Mouse (Mus musculus) lung, postnatal 0 days (tissue): ENCODE results near the gene Cplx2. TPM values are rescaled to one million over a fixed set of nuclear protein-coding genes. Genes with fewer than 3 reads are reported as not detected.

Experiments
- ATAC-seq: fragments of 200-750 bp; cut with Nextera tagmentation; 2 replicates; pipeline ENCODE4 v1.8.0; 2017; ENCODE audit warnings: moderate library complexity
- DNase-seq: peaks from one replicate; pipeline ENCODE4 v3.0.0-alpha.2; 2016; ENCODE audit warnings: low spot score
- H3K27ac ChIP-seq: fragments of 300-500 bp; sonication (generic); 2 replicates; pipeline ENCODE4 v1.5.1; 2014; ENCODE audit warnings: antibody characterized with exemption, mild to moderate bottlenecking, low read length, mixed read lengths
- H3K27me3 ChIP-seq: fragments of 300-500 bp; sonication (generic); replicated peaks from 2 replicates; pipeline ENCODE4 v1.6.1; 2014; ENCODE audit warnings: low read length, mixed read lengths; ENCODE audit not compliant: insufficient read depth
- H3K36me3 ChIP-seq: fragments of 300-500 bp; sonication (generic); 2 replicates; pipeline ENCODE4 v1.6.1; 2014; ENCODE audit warnings: low read length, mixed read lengths; ENCODE audit not compliant: insufficient read depth
- H3K4me1 ChIP-seq: fragments of 300-500 bp; sonication (generic); 2 replicates; pipeline ENCODE4 v1.6.1; 2014; ENCODE audit warnings: antibody characterized with exemption, low read depth, low read length, mixed read lengths; ENCODE audit not compliant: insufficient read depth
- H3K4me2 ChIP-seq: fragments of 300-500 bp; sonication (generic); replicated peaks from 2 replicates; pipeline ENCODE4 v1.6.1; 2014; ENCODE audit warnings: low read depth, mild to moderate bottlenecking, low read length, moderate library complexity, mixed read lengths
- H3K4me3 ChIP-seq: fragments of 300-500 bp; sonication (generic); 2 replicates; pipeline ENCODE4 v1.5.1; 2014; ENCODE audit warnings: low read depth, low read length
- H3K9ac ChIP-seq: fragments of 300-500 bp; sonication (generic); replicated peaks from 2 replicates; pipeline ENCODE4 v1.6.1; 2014; ENCODE audit warnings: low read depth, mild to moderate bottlenecking
- H3K9me3 ChIP-seq: fragments of 300-500 bp; sonication (generic); 2 replicates; pipeline ENCODE4 v1.6.1; 2016; ENCODE audit warnings: low read length, mixed read lengths
- CTCF ChIP-seq: IDR thresholded peaks from 2 replicates; pipeline ENCODE4 v1.5.1; 2016; ENCODE audit warnings: antibody characterized with exemption, mild to moderate bottlenecking
- EP300 ChIP-seq: IDR thresholded peaks from 2 replicates; pipeline ENCODE4 v1.6.1; 2016; ENCODE audit warnings: antibody characterized with exemption, mild to moderate bottlenecking, control low read depth
- WGBS: fragments of 180-500 bp; shearing (Covaris S2); extraction: QIAGEN DNeasy Blood & Tissue Kit; methylation state at CpG from one replicate; pipeline ENCODE4 v1.1.7; 2014; 5-methylcytosine and 5-hydroxymethylcytosine counted together
- polyA plus RNA-seq: library from polyadenylated mRNA; unstranded; fragments of >200 nt; fragmentation: Nextera tagmentation; extraction: Ambion mirVana; gene quantifications from 2 replicates; pipeline ENCODE4 v1.2.1, GENCODE M21; 2015

The Cplx2 gene
- polyA plus RNA-seq, 1 experiment from 2014 or later: 3.1 TPM

DNA sequence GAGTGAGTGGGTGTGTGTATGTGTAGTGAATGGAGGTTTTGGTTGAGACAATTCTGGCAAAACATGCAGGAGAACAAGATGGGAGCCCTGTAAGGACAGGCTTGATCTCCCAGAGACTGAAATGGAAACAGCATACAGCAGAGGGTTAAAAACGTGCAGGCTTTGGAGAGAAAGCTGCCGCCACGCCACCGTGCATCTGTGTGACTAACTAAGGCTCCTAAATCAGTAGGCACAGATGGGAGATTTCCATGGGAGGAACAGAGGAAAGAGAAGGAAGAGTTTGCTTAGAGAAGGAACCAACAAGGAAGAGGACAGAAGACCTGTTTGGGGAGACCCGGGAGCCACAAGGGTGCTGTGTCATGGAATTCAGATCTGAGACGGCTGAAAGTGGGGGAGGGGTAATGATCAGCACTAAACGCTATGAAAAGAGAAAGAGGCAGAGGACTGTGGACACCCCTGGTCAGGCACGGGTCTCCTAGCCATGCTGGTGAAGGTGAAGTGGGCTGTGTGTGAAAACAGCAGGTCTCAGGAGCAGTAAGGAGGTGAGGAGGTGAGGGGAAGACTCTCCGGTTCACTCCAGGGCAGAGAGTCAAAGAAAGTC is 3.1 kb downstream of the Cplx2 start:
- no peak overlapping the region for H3K4me2 ChIP-seq
- H3K27ac ChIP-seq: no peak overlapping the region
- no peak overlapping the region for H3K9ac ChIP-seq
- no peak overlapping the region for H3K4me3 ChIP-seq
- H3K9me3 ChIP-seq: no peaks in the 10 kb centered on the region
- peaks cover 9% of the 10 kb centered on the region for H3K27me3 ChIP-seq
- TF ChIP-seq CTCF (no peak), EP300 (no peak)
- H3K4me1 ChIP-seq: 0 out of 2 replicates have a peak, but pooled peaks cover 3% of the 10 kb centered on the region
- no peaks in the 10 kb centered on the region for H3K36me3 ChIP-seq
- 49% methylated on average over 9 of the region's 9 CpGs for WGBS
- DNase-seq (no peak), ATAC-seq (no peak)

- 37% methylated on average over 11 of the region's 11 CpGs for WGBS
- H3K4me2 ChIP-seq: no peak overlapping the region
- H3K9me3 ChIP-seq: no peaks in the 10 kb centered on the region
- TF ChIP-seq CTCF (no peak), EP300 (no peak)
- no peak overlapping the region for H3K27ac ChIP-seq
- peaks cover 9% of the 10 kb centered on the region; the same call in 1 of the 2 replicates for H3K27me3 ChIP-seq
- H3K36me3 ChIP-seq: no peaks in the 10 kb centered on the region
- 0 out of 2 replicates have a peak, but pooled peaks cover 3% of the 10 kb centered on the region for H3K4me1 ChIP-seq
- no peak overlapping the region for H3K9ac ChIP-seq
- ATAC-seq (no peak), DNase-seq (no peak)
- no peak overlapping the region for H3K4me3 ChIP-seq
These were observed 4.6 kb downstream of the Cplx2 start for GRCm38 (mm10) chr13:54375497-54376495.

DNA sequence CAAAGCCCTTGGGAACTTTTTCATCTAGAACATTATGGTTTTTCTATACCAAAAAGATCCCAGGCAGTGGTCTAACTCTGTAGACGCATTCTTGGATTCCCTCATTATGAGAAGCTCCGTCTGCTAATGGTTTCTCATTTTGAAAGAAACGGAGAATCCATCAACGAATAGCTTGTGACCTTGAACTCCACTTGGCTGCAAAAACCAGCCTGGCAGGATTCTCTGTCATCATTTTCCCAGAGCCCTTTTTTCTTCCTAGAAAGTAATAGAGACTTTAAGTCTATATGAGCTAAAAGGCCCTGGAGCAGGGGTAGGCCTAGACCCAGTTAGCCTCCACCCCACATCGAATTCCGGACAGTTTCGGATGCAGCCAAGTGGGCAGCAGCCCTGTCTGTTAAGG is 5.6 kb downstream of the Cplx2 start:
- Histone ChIP-seq H3K4me1 (no peaks in the 10 kb centered on the region), H3K4me3 (no peak overlapping the region), H3K4me2 (no peak overlapping the region), H3K27ac (no peak overlapping the region), H3K9me3 (no peaks in the 10 kb centered on the region), H3K36me3 (no peaks in the 10 kb centered on the region), H3K9ac (no peak overlapping the region), H3K27me3 (peaks cover 8% of the 10 kb centered on the region; the same call in 1 of the 2 replicates)
- no peak for DNase-seq
- ATAC-seq: no peak
- TF ChIP-seq CTCF: no peak
- no peak for TF ChIP-seq EP300
- 57% methylated on average over 7 of the region's 7 CpGs for WGBS

DNA sequence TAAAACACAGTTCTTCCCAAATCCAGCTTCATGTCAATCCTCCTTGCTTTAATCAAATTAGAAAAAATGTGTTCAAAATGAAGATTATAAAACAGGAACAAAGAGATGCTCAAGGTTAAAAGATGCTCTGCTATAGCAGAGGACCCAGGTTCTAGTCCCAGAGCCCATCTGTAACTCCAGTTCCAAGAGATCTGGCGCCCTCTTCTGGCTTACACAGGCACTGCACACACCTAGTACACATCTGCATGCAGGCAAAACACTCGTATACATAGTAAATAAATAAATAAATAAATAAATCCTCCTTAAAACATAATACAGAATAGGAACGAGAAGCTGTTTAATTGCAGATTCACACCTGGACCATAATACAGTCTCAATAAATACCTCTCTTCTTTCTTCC is 6.9 kb downstream of the Cplx2 start:
- H3K9ac ChIP-seq: no peak overlapping the region
- 71% methylated on average over 3 of the region's 3 CpGs for WGBS
- H3K4me1 ChIP-seq: no peaks in the 10 kb centered on the region
- no peak overlapping the region for H3K4me3 ChIP-seq
- no peaks in the 10 kb centered on the region for H3K27me3 ChIP-seq
- no peaks in the 10 kb centered on the region for H3K36me3 ChIP-seq
- ATAC-seq: no peak
- no peaks in the 10 kb centered on the region for H3K9me3 ChIP-seq
- TF ChIP-seq CTCF (peak; percentile 39), EP300 (no peak)
- H3K27ac ChIP-seq: no peak overlapping the region
- no peak overlapping the region for H3K4me2 ChIP-seq
- no peak for DNase-seq

DNA sequence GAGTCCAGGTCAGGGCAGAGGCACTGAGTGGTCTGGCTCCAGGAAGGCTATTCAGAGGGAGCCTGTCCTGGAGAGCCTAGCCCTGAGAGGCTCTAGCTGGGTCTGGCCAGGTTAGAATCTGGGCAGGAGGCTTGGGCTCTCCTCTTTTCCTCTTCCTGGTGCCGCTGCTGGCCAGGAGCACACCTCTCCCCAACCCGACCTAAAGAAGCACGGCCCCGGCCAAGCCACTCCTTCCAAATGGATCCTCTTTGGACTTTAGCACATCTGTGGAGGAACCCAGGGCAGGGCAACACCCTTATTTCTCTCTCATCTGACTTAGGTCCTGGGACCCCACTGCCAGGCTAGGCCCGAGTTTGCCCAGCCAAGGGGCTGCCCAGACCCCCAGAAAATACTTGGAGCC is 9.3 kb downstream of the Cplx2 start:
- H3K36me3 ChIP-seq: no peaks in the 10 kb centered on the region
- no peaks in the 10 kb centered on the region for H3K4me1 ChIP-seq
- H3K9ac ChIP-seq: no peak overlapping the region
- ATAC-seq (no peak), DNase-seq (no peak)
- H3K4me3 ChIP-seq: no peak overlapping the region
- no peaks in the 10 kb centered on the region for H3K27me3 ChIP-seq
- WGBS: 81% methylated on average over 5 of the region's 5 CpGs
- TF ChIP-seq EP300 (no peak), CTCF (no peak)
- H3K4me2 ChIP-seq: no peak overlapping the region
- H3K9me3 ChIP-seq: no peaks in the 10 kb centered on the region
- no peak overlapping the region for H3K27ac ChIP-seq

GRCm38 (mm10) chr13:54381396-54381795 is 10.2 kb downstream of the Cplx2 start:
- H3K4me2 ChIP-seq: no peak overlapping the region
- ATAC-seq: no peak
- H3K4me1 ChIP-seq: no peaks in the 10 kb centered on the region
- H3K9ac ChIP-seq: no peak overlapping the region
- no peak overlapping the region for H3K27ac ChIP-seq
- no peaks in the 10 kb centered on the region for H3K36me3 ChIP-seq
- no peak for DNase-seq
- H3K9me3 ChIP-seq: no peaks in the 10 kb centered on the region
- no peaks in the 10 kb centered on the region for H3K27me3 ChIP-seq
- TF ChIP-seq EP300 (no peak), CTCF (no peak)
- 84% methylated on average over 8 of the region's 8 CpGs for WGBS
- H3K4me3 ChIP-seq: no peak overlapping the region
